Mouse (Mus musculus) left cerebral cortex, postnatal 14 days (tissue): ENCODE results near the gene Extl1. TPM values are rescaled to one million over a fixed set of nuclear protein-coding genes. Genes with fewer than 3 reads are reported as not detected.
"Not testable (repeated sequence)": the region's sequence is repeated elsewhere in the genome, so short reads cannot be mapped to it uniquely, and the experiment has no call there.

Experiments used
- DNase-seq, 2 experiments: peaks; one replicate each; pipeline ENCODE4 v3.0.0; 2021 to 2022; ENCODE audit warnings: low spot score in 2 of 2, mixed read lengths in 1 of 2
- intact Hi-C: fragments of 180-260 bp; cut with DNase I; formaldehyde crosslinking; loops from one replicate; pipeline ENCODE4 v1.15.1; 2025
- long read RNA-seq, 2 experiments: library from polyadenylated mRNA; stranded (forward); transcript quantifications; one replicate each; pipeline ENCODE4 v2.0.0; 2021
- total RNA-seq, 2 experiments: library from RNA; stranded (reverse); gene quantifications; 2 replicates each; pipeline ENCODE4 v1.2.3; 2021

The Extl1 gene
- 10 to 100 TPM; 52.3 to 53.7 TPM for total RNA-seq
- long read RNA-seq, experiment 1, full-length matches to known transcripts, result 47 of 75 reads
- long read RNA-seq, experiment 1, partial matches to known transcripts, result 8 of 75 reads
- long read RNA-seq, experiment 1, other reads (novel, unspliced or antisense), result 20 of 75 reads
- long read RNA-seq, experiment 2, full-length matches to known transcripts, result 29 of 61 reads
- long read RNA-seq, experiment 2, partial matches to known transcripts, result 6 of 61 reads
- long read RNA-seq, experiment 2, other reads (novel, unspliced or antisense), result 26 of 61 reads

GRCm38 (mm10) chr4:134383750-134384149 is at the start of gene Extl1:
TSS of gene Extl1 (minus strand) at chr4:134383850.
- DNase-seq, intact Hi-C loops: not testable (repeated sequence)

- DNase-seq, result no peak
Observed at GRCm38 (mm10) chr4:134432686-134433360, 49.2 kb upstream of the Extl1 start.

GRCm38 (mm10) chr4:134430381-134431004 is 46.8 kb upstream of the Extl1 start:
- intact Hi-C loops, result no loop called here
- peak; percentile 94 to 98 for DNase-seq

More at GRCm38 (mm10) chr4:134432686-134433360, 49.2 kb upstream of the Extl1 start:
- intact Hi-C loops, result no loop called here

- intact Hi-C loops, result no loop called here
- no peak for DNase-seq
Observed at GRCm38 (mm10) chr4:134425088-134425487, 41.4 kb upstream of the Extl1 start.

GRCm38 (mm10) chr4:134423949-134424348 is 40.3 kb upstream of the Extl1 start:
- intact Hi-C loops, result no loop called here
- no peak for DNase-seq

GRCm38 (mm10) chr4:134421971-134422370 is 38.3 kb upstream of the Extl1 start:
- intact Hi-C loops, result no loop called here
- no peak for DNase-seq

GRCm38 (mm10) chr4:134417111-134417510 is 33.5 kb upstream of the Extl1 start:
- DNase-seq, result no peak
- intact Hi-C loops, result no loop called here

GRCm38 (mm10) chr4:134416602-134417001 is 33.0 kb upstream of the Extl1 start:
- peak; percentile 65 to 73 for DNase-seq
- intact Hi-C loops, result no loop called here

- DNase-seq, result peak; percentile 65 to 67
- intact Hi-C loops, result no loop called here
Observed at GRCm38 (mm10) chr4:134416177-134416576, 32.5 kb upstream of the Extl1 start.

GRCm38 (mm10) chr4:134409286-134409685 is 25.6 kb upstream of the Extl1 start:
- intact Hi-C loops, result no loop called here

GRCm38 (mm10) chr4:134403721-134404120 is 20.1 kb upstream of the Extl1 start:
- intact Hi-C loops, result loop anchor here (5.0 kb wide), 1 partner anchor 34 kb away; no protein-coding TSS in a partner anchor
- DNase-seq, result no peak

More at GRCm38 (mm10) chr4:134409286-134409685, 25.6 kb upstream of the Extl1 start:
- no peak for DNase-seq

GRCm38 (mm10) chr4:134402571-134403262 is 19.1 kb upstream of the Extl1 start:
- DNase-seq, result no peak
- intact Hi-C loops, result loop anchor here (5.0 kb wide), 1 partner anchor 35 kb away; no protein-coding TSS in a partner anchor

GRCm38 (mm10) chr4:134401856-134402570 is 18.4 kb upstream of the Extl1 start:
- no peak for DNase-seq
- intact Hi-C loops, result loop anchor here (5.0 kb wide), 1 partner anchor 35 kb away; no protein-coding TSS in a partner anchor

GRCm38 (mm10) chr4:134401181-134401661 is 17.6 kb upstream of the Extl1 start:
- intact Hi-C loops, result loop anchor here (5.0 kb wide), 1 partner anchor 36 kb away; no protein-coding TSS in a partner anchor
- DNase-seq, result peak; percentile 79 to 91

GRCm38 (mm10) chr4:134400206-134400605 is 16.6 kb upstream of the Extl1 start:
- intact Hi-C loops, result loop anchor here (5.0 kb wide), 1 partner anchor 37 kb away; no protein-coding TSS in a partner anchor
- no peak for DNase-seq

- DNase-seq, result no peak
- intact Hi-C loops, result loop anchor here (2.0 to 5.0 kb wide), 2 partner anchors 50 to 71 kb away; partner anchors contain the start of gene Stmn1
Observed at GRCm38 (mm10) chr4:134397732-134398131, 14.1 kb upstream of the Extl1 start.

- intact Hi-C loops, result loop anchor here (2.0 to 5.0 kb wide), 2 partner anchors 50 to 72 kb away; partner anchors contain the start of gene Stmn1
- peak in 1 of 2 experiments; percentile 57 for DNase-seq
Observed at GRCm38 (mm10) chr4:134397121-134397520, 13.5 kb upstream of the Extl1 start.
